Comparison of ENCODE assay signal across 8 mouse cellular contexts in genomic region chr2:30827749-30828475, GRCm38 (mm10). TPM values are rescaled to one million over a fixed set of nuclear protein-coding genes. Genes with fewer than 3 reads are reported as not detected.
DNase-seq lines count a peak whose midpoint lies in the region; ATAC-seq lines count a peak whose summit lies in the region.

No protein-coding gene starts in this region.

- no peaks in the 10 kb centered on the region for H3K27me3 ChIP-seq in hindbrain, embryonic 13.5 days

- under 1% methylated on average over 63 of the region's 63 CpGs for WGBS in hindbrain, embryonic 13.5 days

- peak; percentile 81 for ATAC-seq in hindbrain, embryonic 13.5 days (ENCODE audit: low FRiP score)

- H3K4me1 ChIP-seq in hindbrain, embryonic 13.5 days (replicated peaks), result peaks cover 30% of the 10 kb centered on the region

- H3K9me3 ChIP-seq in hindbrain, embryonic 13.5 days, result no peaks in the 10 kb centered on the region

- H3K4me2 ChIP-seq in hindbrain, embryonic 13.5 days, result peak overlapping the region; percentile 97

- peak; percentile 97 for DNase-seq in Muller cell, postnatal 12 days (ENCODE audit: inconsistent ontology term)
- DNase-seq in cerebellum, adult 9-11 months, result peak; percentile 90
- DNase-seq in frontal cortex, postnatal 10 days (ENCODE audit: low spot score in 2 of 2), result peak; percentile 89 to 94
- DNase-seq in layer of hippocampus, postnatal 25 days (ENCODE audit: extremely low spot score in 1 of 2, low spot score in 1 of 2), result peak; percentile 98 to 100
- DNase-seq in lung, postnatal 25 days (ENCODE audit: low spot score), result peak; percentile 93
- DNase-seq in retina, embryonic 14.5 days (ENCODE audit: low spot score), result peak; percentile 98
- peak; percentile 98 for DNase-seq in thymus, postnatal 4 days

- peaks cover 40% of the 10 kb centered on the region for H3K36me3 ChIP-seq in hindbrain, embryonic 13.5 days

- H3K27ac ChIP-seq in hindbrain, embryonic 13.5 days, result peak overlapping the region; percentile 80

- peak overlapping the region; percentile 97 for H3K9ac ChIP-seq in hindbrain, embryonic 13.5 days

- peak overlapping the region; percentile 99 for H3K4me3 ChIP-seq in hindbrain, embryonic 13.5 days

RNA-seq across cellular contexts. Expression of gene Asb6, which starts 2.2 kb away (rescaled TPM):
- polyA plus RNA-seq in hindbrain, embryonic 13.5 days (2015; fragmentation: Nextera tagmentation; extraction: Ambion mirVana), result 38.3 and 41.0 TPM in 2 replicates
- 10 to 100 TPM; 35.1 to 40.1 TPM for total RNA-seq in layer of hippocampus, postnatal 25 days (2021)

RNA-seq across cellular contexts. Expression of gene Prrx2, which starts 6.9 kb away (rescaled TPM):
- polyA plus RNA-seq in hindbrain, embryonic 13.5 days (2015; fragmentation: Nextera tagmentation; extraction: Ambion mirVana), result 3.0 and 3.8 TPM in 2 replicates
- total RNA-seq in layer of hippocampus, postnatal 25 days (2021), result 1 to 10 TPM; 1.7 to 3.3 TPM

RNA-seq across cellular contexts. Expression of gene Ntmt1, which starts 20.3 kb away (rescaled TPM):
- 108 and 115 TPM in 2 replicates for polyA plus RNA-seq in hindbrain, embryonic 13.5 days (2015; fragmentation: Nextera tagmentation; extraction: Ambion mirVana)
- total RNA-seq in layer of hippocampus, postnatal 25 days (2021), result 10 to 100 TPM; 34.8 to 35.2 TPM

RNA-seq across cellular contexts. Expression of gene 1700001O22Rik, which starts 24.5 kb away (rescaled TPM):
- polyA plus RNA-seq in hindbrain, embryonic 13.5 days (2015; fragmentation: Nextera tagmentation; extraction: Ambion mirVana), result 1.7 and 2.4 TPM in 2 replicates
- 1 to 10 TPM; 4.0 to 5.5 TPM for total RNA-seq in layer of hippocampus, postnatal 25 days (2021)

Comparison
In these comparisons a context has a peak if more than half of its experiments do, and no peak if none do; other contexts are left out.
1. Peak in every context shown above with its lines: DNase-seq, ATAC-seq, H3K4me3 ChIP-seq and H3K27ac ChIP-seq.